ENCODE assay signal across 26 mouse cellular contexts in genomic region chr7:76282831-76283230, GRCm38 (mm10). TPM values are rescaled to one million over a fixed set of nuclear protein-coding genes. Genes with fewer than 3 reads are reported as not detected.
DNase-seq lines count a peak whose midpoint lies in the region; ATAC-seq lines count a peak whose summit lies in the region.
"Had no signal": no experiment of that assay in that cellular context is flagged by ENCODE, and none has a peak within 500 bp of the region (broad histone marks: within the 10 kb centered on the region; RNA-seq: fewer than 3 reads in every experiment).

No protein-coding gene starts in this region.

- 59% methylated on average over 2 of the region's 2 CpGs for WGBS in forebrain, embryonic 12.5 days

- peak; percentile 34 for ATAC-seq in CD4-positive, CD25-positive, alpha-beta regulatory T cell, adult 4 months
- ATAC-seq in forebrain, embryonic 12.5 days (ENCODE audit: low FRiP score): no peak
- ATAC-seq: lung, postnatal 0 days; midbrain, embryonic 15.5 days had no signal

- no peak overlapping the region for H3K4me3 ChIP-seq in forebrain, embryonic 12.5 days (replicated peaks)
- H3K4me3 ChIP-seq: forebrain, embryonic 10.5 days; heart, embryonic 12.5 days; limb, embryonic 15.5 days; megakaryocyte, embryonic 14.5 days; midbrain, embryonic 15.5 days; myocyte; neural tube, embryonic 15.5 days had no signal

- no peak overlapping the region for H3K4me2 ChIP-seq in forebrain, embryonic 12.5 days
- H3K4me2 ChIP-seq: heart, embryonic 12.5 days; hindbrain, embryonic 14.5 days; limb, embryonic 15.5 days; midbrain, embryonic 15.5 days; neural tube, embryonic 15.5 days had no signal

- H3K9me3 ChIP-seq in forebrain, embryonic 12.5 days: no peaks in the 10 kb centered on the region
- H3K9me3 ChIP-seq: forebrain, embryonic 10.5 days; heart, embryonic 12.5 days; limb, embryonic 15.5 days; megakaryocyte, embryonic 14.5 days; midbrain, embryonic 15.5 days; neural tube, embryonic 15.5 days had no signal

- H3K9ac ChIP-seq in forebrain, embryonic 12.5 days: no peak overlapping the region
- H3K9ac ChIP-seq: heart, embryonic 12.5 days; hindbrain, embryonic 14.5 days; limb, embryonic 15.5 days; midbrain, embryonic 15.5 days; neural tube, embryonic 15.5 days had no signal

- H3K4me1 ChIP-seq in forebrain, embryonic 12.5 days: no peaks in the 10 kb centered on the region
- H3K4me1 ChIP-seq: forebrain, embryonic 10.5 days; heart, embryonic 12.5 days; limb, embryonic 15.5 days; megakaryocyte, embryonic 14.5 days; midbrain, embryonic 15.5 days; neural tube, embryonic 15.5 days had no signal

- peak; percentile 0 for DNase-seq in adrenal gland, adult 8-10 months
- DNase-seq in adrenal gland, adult 18-20 months (ENCODE audit: low spot score in 2 of 2): no peak
- peak; percentile 50 for DNase-seq in naive thymus-derived CD4-positive, alpha-beta T cell, adult 2 months (ENCODE audit: low read depth)
- DNase-seq in thymus, postnatal 25 days: peak; percentile 29
- no peak for DNase-seq in urinary bladder, postnatal 4 days (ENCODE audit: low spot score in 2 of 2)
- no peak for DNase-seq in cerebellum, postnatal 10 days
- DNase-seq: adrenal gland, adult 2 months; cerebellum, adult 9-11 months; heart, adult 11 months; heart, postnatal 14 days; kidney, adult 11 months; layer of hippocampus, postnatal 36 days; right cerebral cortex, postnatal 25 days had no signal

- H3K27me3 ChIP-seq in forebrain, embryonic 12.5 days: no peaks in the 10 kb centered on the region
- H3K27me3 ChIP-seq: heart, embryonic 12.5 days; limb, embryonic 15.5 days; megakaryocyte, embryonic 14.5 days; midbrain, embryonic 15.5 days; neural tube, embryonic 15.5 days had no signal

- H3K36me3 ChIP-seq in forebrain, embryonic 12.5 days (replicated peaks): no peaks in the 10 kb centered on the region
- H3K36me3 ChIP-seq: forebrain, embryonic 10.5 days; heart, embryonic 12.5 days; limb, embryonic 15.5 days; midbrain, embryonic 15.5 days; neural tube, embryonic 15.5 days had no signal

- no peak overlapping the region for H3K27ac ChIP-seq in forebrain, embryonic 12.5 days
- H3K27ac ChIP-seq: forebrain, embryonic 10.5 days; hindbrain, embryonic 14.5 days; limb, embryonic 15.5 days; midbrain, embryonic 15.5 days; neural tube, embryonic 15.5 days had no signal

RNA-seq across cellular contexts. Expression of gene Agbl1, which starts 53.1 kb away (rescaled TPM):
- not detected for total RNA-seq in adrenal gland, adult 8-10 months (2022)
- not detected for total RNA-seq in adrenal gland, adult 18-20 months (2021)
- not detected for polyA plus RNA-seq in CD4-positive, CD25-positive, alpha-beta regulatory T cell, adult 4 months (2017; shearing (Covaris generic))
- polyA plus RNA-seq in forebrain, embryonic 12.5 days (2016; fragmentation: Nextera tagmentation; extraction: Ambion mirVana): 0.11 and 0.17 TPM in 2 replicates
- total RNA-seq: adrenal gland, adult 2 months had no signal
- polyA plus RNA-seq: adrenal gland, adult 2 months; forebrain, embryonic 10.5 days; heart, embryonic 12.5 days; liver, embryonic 16.5 days; lung, postnatal 0 days; myocyte; stomach, embryonic 16.5 days had no signal

Comparison
In these comparisons a context has a peak if more than half of its experiments do, and no peak if none do; other contexts are left out.
1. DNase-seq: peak in adrenal gland, adult 8-10 months (single experiment), naive thymus-derived CD4-positive, alpha-beta T cell, adult 2 months (single experiment) and thymus, postnatal 25 days (single experiment); none in adrenal gland, adult 18-20 months (0 of 2), urinary bladder, postnatal 4 days (0 of 2) and cerebellum, postnatal 10 days (0 of 2).